In genomic region chr4:108438082-108438840, GRCm38 (mm10) we compare ENCODE assay signal across 12 mouse cellular contexts. TPM values are rescaled to one million over a fixed set of nuclear protein-coding genes. Genes with fewer than 3 reads are reported as not detected.
DNase-seq lines count a peak whose midpoint lies in the region; ATAC-seq and TF ChIP-seq lines count a peak whose summit lies in the region.
"Had no signal": no experiment of that assay in that cellular context is flagged by ENCODE, and none has a peak within 500 bp of the region (broad histone marks: within the 10 kb centered on the region; RNA-seq: fewer than 3 reads in every experiment).

No protein-coding gene starts in this region.

- no peaks in the 10 kb centered on the region for H3K9me3 ChIP-seq in limb, embryonic 10.5 days (replicated peaks)
- H3K9me3 ChIP-seq in stomach, postnatal 0 days (ENCODE audit: control insufficient read depth, low read length), result no peaks in the 10 kb centered on the region
- no peaks in the 10 kb centered on the region for H3K9me3 ChIP-seq in forebrain, embryonic 10.5 days
- H3K9me3 ChIP-seq in forebrain, embryonic 15.5 days, result no peaks in the 10 kb centered on the region

- TF ChIP-seq EP300 in stomach, postnatal 0 days (optimal IDR thresholded peaks at IDR 0.05), result no peak

- peaks cover 49% of the 10 kb centered on the region for H3K4me1 ChIP-seq in limb, embryonic 10.5 days
- no peaks in the 10 kb centered on the region for H3K4me1 ChIP-seq in stomach, postnatal 0 days (replicated peaks; ENCODE audit: control insufficient read depth, insufficient read depth)
- peaks cover 27% of the 10 kb centered on the region for H3K4me1 ChIP-seq in forebrain, embryonic 10.5 days
- H3K4me1 ChIP-seq in forebrain, embryonic 15.5 days, result no peaks in the 10 kb centered on the region

- WGBS in limb, embryonic 10.5 days, result 64% methylated on average over 6 of the region's 6 CpGs
- 57% methylated on average over 6 of the region's 6 CpGs for WGBS in stomach, postnatal 0 days
- WGBS in forebrain, embryonic 10.5 days, result 81% methylated on average over 6 of the region's 6 CpGs
- 68% methylated on average over 6 of the region's 6 CpGs for WGBS in forebrain, embryonic 15.5 days

- H3K4me2 ChIP-seq in stomach, postnatal 0 days (replicated peaks; ENCODE audit: low read depth), result no peak overlapping the region
- H3K4me2 ChIP-seq in forebrain, embryonic 15.5 days (replicated peaks), result no peak overlapping the region
- H3K4me2 ChIP-seq: liver, embryonic 11.5 days had no signal

- 0 out of 2 replicates have a peak overlapping the region, but pooled peaks have one; percentile 33 for H3K27ac ChIP-seq in limb, embryonic 10.5 days
- H3K27ac ChIP-seq in stomach, postnatal 0 days (replicated peaks), result no peak overlapping the region
- no peak overlapping the region for H3K27ac ChIP-seq in forebrain, embryonic 10.5 days
- no peak overlapping the region for H3K27ac ChIP-seq in forebrain, embryonic 15.5 days (replicated peaks)

- DNase-seq in cerebellum, postnatal 4 days (ENCODE audit: low spot score in 2 of 2), result no peak
- DNase-seq in testis, postnatal 10 days (ENCODE audit: low spot score), result peak; percentile 51
- DNase-seq in testis, postnatal 14 days (ENCODE audit: low spot score), result no peak
- no peak for DNase-seq in limb, embryonic 10.5 days (ENCODE audit: low spot score)
- peak; percentile 57 for DNase-seq in stomach, postnatal 0 days (ENCODE audit: low spot score)
- no peak for DNase-seq in forebrain, embryonic 10.5 days (ENCODE audit: extremely low spot score, low spot score)
- DNase-seq: gastrocnemius, postnatal 25 days; right cerebral cortex, postnatal 25 days had no signal

- ATAC-seq in cerebellum, adult (ENCODE audit: insufficient number of reproducible peaks, low FRiP score, low TSS enrichment), result peak; percentile 84
- no peak for ATAC-seq in stomach, postnatal 0 days (ENCODE audit: low FRiP score, low TSS enrichment)
- no peak for ATAC-seq in forebrain, embryonic 15.5 days (replicated peaks)

- no peak overlapping the region for H3K9ac ChIP-seq in stomach, postnatal 0 days (ENCODE audit: low read length)
- H3K9ac ChIP-seq in forebrain, embryonic 15.5 days (replicated peaks), result no peak overlapping the region

- H3K27me3 ChIP-seq in limb, embryonic 10.5 days (ENCODE audit: low read depth, poor library complexity, severe bottlenecking), result no peaks in the 10 kb centered on the region
- H3K27me3 ChIP-seq in stomach, postnatal 0 days (ENCODE audit: control insufficient read depth, insufficient read depth, low read length), result no peaks in the 10 kb centered on the region
- H3K27me3 ChIP-seq in forebrain, embryonic 10.5 days (ENCODE audit: poor library complexity, severe bottlenecking), result no peaks in the 10 kb centered on the region
- no peaks in the 10 kb centered on the region for H3K27me3 ChIP-seq in forebrain, embryonic 15.5 days

- no peak for TF ChIP-seq CTCF in stomach, postnatal 0 days (IDR thresholded peaks at IDR 0.05; ENCODE audit: low read depth)

- no peak overlapping the region for H3K4me3 ChIP-seq in limb, embryonic 10.5 days
- H3K4me3 ChIP-seq in stomach, postnatal 0 days (ENCODE audit: low read depth, low read length), result no peak overlapping the region
- H3K4me3 ChIP-seq in forebrain, embryonic 10.5 days, result no peak overlapping the region
- H3K4me3 ChIP-seq in forebrain, embryonic 15.5 days, result no peak overlapping the region

- no peaks in the 10 kb centered on the region for H3K36me3 ChIP-seq in limb, embryonic 10.5 days
- H3K36me3 ChIP-seq in stomach, postnatal 0 days (ENCODE audit: control insufficient read depth, insufficient read depth, low read length), result no peaks in the 10 kb centered on the region
- H3K36me3 ChIP-seq in forebrain, embryonic 10.5 days (replicated peaks), result no peaks in the 10 kb centered on the region
- no peaks in the 10 kb centered on the region for H3K36me3 ChIP-seq in forebrain, embryonic 15.5 days

RNA-seq across cellular contexts. Expression of gene Tut4, which starts 21.0 kb away (rescaled TPM):
- 95.8 and 119 TPM in 2 replicates for polyA plus RNA-seq in limb, embryonic 10.5 days (2016; fragmentation: Nextera tagmentation; extraction: Ambion mirVana)
- polyA plus RNA-seq in stomach, postnatal 0 days (2015; fragmentation: Nextera tagmentation; extraction: Ambion mirVana), result 29.4 and 33.8 TPM in 2 replicates
- 83.3 and 85.1 TPM in 2 replicates for polyA plus RNA-seq in forebrain, embryonic 10.5 days (2016; fragmentation: Nextera tagmentation; extraction: Ambion mirVana)
- 75.7 and 77.1 TPM in 2 replicates for polyA plus RNA-seq in forebrain, embryonic 15.5 days (2015; fragmentation: Nextera tagmentation; extraction: Ambion mirVana)

RNA-seq across cellular contexts. Expression of gene Gpx7, which starts 31.5 kb away (rescaled TPM):
- 40.6 and 44.3 TPM in 2 replicates for polyA plus RNA-seq in limb, embryonic 10.5 days (2016; fragmentation: Nextera tagmentation; extraction: Ambion mirVana)
- 34.5 and 35.5 TPM in 2 replicates for polyA plus RNA-seq in stomach, postnatal 0 days (2015; fragmentation: Nextera tagmentation; extraction: Ambion mirVana)
- polyA plus RNA-seq in forebrain, embryonic 10.5 days (2016; fragmentation: Nextera tagmentation; extraction: Ambion mirVana), result 30.5 and 34.8 TPM in 2 replicates
- polyA plus RNA-seq in forebrain, embryonic 15.5 days (2015; fragmentation: Nextera tagmentation; extraction: Ambion mirVana), result 25.3 and 28.2 TPM in 2 replicates

RNA-seq across cellular contexts. Expression of gene Shisal2a, which starts 55.1 kb away (rescaled TPM):
- polyA plus RNA-seq in limb, embryonic 10.5 days (2016; fragmentation: Nextera tagmentation; extraction: Ambion mirVana), result 1.5 and 5.6 TPM in 2 replicates
- polyA plus RNA-seq in stomach, postnatal 0 days (2015; fragmentation: Nextera tagmentation; extraction: Ambion mirVana), result 4.5 and 4.9 TPM in 2 replicates
- 1.7 and 1.8 TPM in 2 replicates for polyA plus RNA-seq in forebrain, embryonic 10.5 days (2016; fragmentation: Nextera tagmentation; extraction: Ambion mirVana)
- polyA plus RNA-seq in forebrain, embryonic 15.5 days (2015; fragmentation: Nextera tagmentation; extraction: Ambion mirVana), result 0.79 and 1.7 TPM in 2 replicates
- polyA plus RNA-seq: testis, adult 2 months had no signal

Comparison
In these comparisons a context has a peak if more than half of its experiments do, and no peak if none do; other contexts are left out.
1. DNase-seq: peak in testis, postnatal 10 days (single experiment) and stomach, postnatal 0 days (single experiment); none in cerebellum, postnatal 4 days (0 of 2), testis, postnatal 14 days (single experiment), limb, embryonic 10.5 days (single experiment) and forebrain, embryonic 10.5 days (single experiment).